Mouse (Mus musculus): ENCODE data around the gene Tom1l2.
A peak's percentile ranks its signal among the peaks of the same experiment; 100 is the strongest.

Tom1l2 gene

GRCm38 (mm10) chr11:60346537-60346936 lies 6.2 kb downstream of the Tom1l2 start:
- no peak for DNase-seq (ENCODE audit: low read depth)

- DNase-seq (ENCODE audit: low read depth) = no peak
Observed at GRCm38 (mm10) chr11:60345868-60346267, 6.8 kb downstream of the Tom1l2 start.

GRCm38 (mm10) chr11:60339361-60339760 lies 13.3 kb downstream of the Tom1l2 start:
- no peak for DNase-seq (ENCODE audit: low read depth)

- peak; percentile 62 for DNase-seq (ENCODE audit: low read depth)
Observed at GRCm38 (mm10) chr11:60338291-60338690, 14.4 kb downstream of the Tom1l2 start.

DNA sequence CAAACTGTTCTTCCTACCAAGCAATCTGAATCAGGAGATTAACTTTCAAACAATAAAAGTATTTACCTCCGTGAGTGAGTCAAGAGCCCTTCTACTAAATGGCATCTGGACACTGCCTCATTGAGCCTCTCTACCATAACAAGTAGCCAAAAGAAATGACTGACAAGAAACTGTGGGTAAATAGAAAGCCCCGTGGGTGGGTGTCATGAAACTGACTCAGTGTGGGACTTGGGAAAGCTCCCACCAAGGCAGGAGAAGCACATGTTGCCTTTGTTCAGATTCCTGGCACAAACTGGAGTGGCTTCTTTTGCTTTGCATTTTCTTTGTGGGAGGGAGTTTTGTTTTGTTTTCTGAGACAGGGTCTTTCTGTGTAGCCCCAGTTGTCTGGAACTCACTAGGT lies 16.9 kb downstream of the Tom1l2 start:
- DNase-seq (ENCODE audit: low read depth) = no peak

- peak; percentile 39 for DNase-seq (ENCODE audit: low read depth)
Observed at GRCm38 (mm10) chr11:60334124-60334523, 18.6 kb downstream of the Tom1l2 start.

DNA sequence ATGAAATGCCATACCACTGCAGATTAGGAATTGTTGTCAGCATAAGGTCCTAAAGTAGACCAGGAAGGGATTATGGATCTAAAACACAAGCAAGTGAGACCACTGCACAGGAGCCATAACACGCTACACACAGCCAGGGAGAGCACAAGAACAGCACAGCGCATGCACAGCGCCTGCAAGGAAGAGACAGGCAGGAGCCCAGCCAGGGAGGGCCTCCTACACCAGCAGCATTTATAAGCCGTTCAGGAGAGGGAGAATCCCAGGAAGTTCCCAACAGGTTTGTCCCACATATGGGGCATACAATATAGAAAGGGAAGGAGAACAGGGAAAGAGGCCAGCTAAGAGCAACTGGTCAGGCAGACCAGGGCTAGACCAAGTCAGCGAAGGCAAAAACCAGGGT lies 19.2 kb downstream of the Tom1l2 start:
- DNase-seq (ENCODE audit: low read depth) = no peak

GRCm38 (mm10) chr11:60330551-60330950 lies 22.2 kb downstream of the Tom1l2 start:
- DNase-seq (ENCODE audit: low read depth) = peak; percentile 21

- no peak for DNase-seq (ENCODE audit: low read depth)
Observed at GRCm38 (mm10) chr11:60323731-60324130, 29.0 kb downstream of the Tom1l2 start.

DNA sequence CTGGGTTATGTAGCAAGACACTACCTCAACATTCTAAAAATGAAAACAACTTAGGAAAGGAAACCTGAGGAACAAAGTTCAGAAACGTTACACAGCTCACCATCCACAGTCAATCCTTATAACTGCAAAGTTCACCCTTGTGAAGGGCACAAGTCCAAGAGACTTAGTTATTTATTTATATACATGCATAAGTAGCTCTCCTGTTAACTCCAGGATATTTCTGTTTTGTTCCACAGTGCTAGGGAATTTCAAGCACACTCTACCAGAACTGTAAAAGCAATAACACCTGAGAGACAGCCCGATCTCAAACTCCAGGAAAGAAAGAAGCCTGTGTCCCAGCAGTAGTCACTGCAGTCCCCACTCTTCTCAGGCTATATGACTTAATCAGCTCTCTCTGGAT lies 31.3 kb downstream of the Tom1l2 start:
- no peak for DNase-seq (ENCODE audit: low read depth)

- DNase-seq (ENCODE audit: low read depth) = no peak
Observed at GRCm38 (mm10) chr11:60320426-60321037, 32.2 kb downstream of the Tom1l2 start.

DNA sequence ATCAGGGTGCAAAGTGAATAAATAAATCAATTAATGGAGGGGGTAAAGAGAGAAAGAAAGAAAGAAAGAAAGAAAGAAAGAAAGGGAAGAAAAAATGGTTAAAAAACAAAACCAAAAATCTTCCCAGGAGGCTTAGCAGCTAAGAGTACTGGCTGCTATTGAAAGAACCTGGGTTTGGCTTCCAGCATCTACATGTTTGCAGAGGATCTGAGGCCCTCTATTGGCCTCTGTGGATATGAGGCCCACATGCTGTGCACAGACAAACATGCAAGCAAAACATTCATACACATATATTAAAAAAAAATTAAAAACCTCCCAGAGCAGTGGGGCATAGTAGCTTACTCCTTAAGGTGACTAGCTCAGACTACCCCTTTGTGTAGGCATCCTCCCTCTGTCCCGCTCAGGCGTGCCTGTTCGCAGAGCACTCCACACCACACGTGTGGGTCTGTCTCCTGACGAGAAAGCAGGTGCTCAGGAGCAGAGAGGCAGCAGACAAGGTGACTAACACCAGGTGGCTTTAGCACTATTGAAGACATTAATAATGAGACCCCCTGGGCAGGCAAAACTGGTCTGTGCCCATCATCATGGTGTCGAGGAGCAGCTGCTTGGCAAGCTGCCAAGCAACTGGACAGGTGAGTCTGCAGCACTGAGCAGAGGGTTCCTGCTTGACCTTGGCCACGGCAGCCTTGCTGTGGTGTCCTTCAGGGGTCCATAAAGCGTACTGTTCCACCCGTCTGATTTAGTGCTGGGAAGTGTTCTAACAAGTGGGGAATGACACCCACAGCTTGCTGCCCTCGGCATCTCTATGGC lies 33.2 kb downstream of the Tom1l2 start:
- no peak for DNase-seq (ENCODE audit: low read depth)

DNA sequence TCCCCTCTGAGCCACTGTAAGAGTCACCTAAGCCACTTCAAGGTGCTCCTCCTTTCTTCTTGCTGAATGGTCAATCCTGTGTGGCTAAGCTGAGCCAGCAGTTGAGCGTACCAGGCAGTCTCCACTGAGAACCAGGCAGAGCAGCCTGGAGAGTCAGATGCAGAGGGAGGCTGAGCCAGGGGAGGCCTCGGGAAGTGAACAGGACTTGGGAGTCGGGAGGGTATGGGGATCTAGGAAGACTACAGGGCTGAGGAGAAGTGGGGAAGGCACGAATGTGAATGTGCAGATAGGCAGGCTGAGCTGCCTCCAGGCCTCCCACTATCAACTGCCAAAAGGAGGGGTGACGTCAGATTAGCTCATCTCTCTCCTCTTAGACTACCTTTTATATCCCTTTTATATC lies 34.0 kb downstream of the Tom1l2 start:
- no peak for DNase-seq (ENCODE audit: low read depth)

DNA sequence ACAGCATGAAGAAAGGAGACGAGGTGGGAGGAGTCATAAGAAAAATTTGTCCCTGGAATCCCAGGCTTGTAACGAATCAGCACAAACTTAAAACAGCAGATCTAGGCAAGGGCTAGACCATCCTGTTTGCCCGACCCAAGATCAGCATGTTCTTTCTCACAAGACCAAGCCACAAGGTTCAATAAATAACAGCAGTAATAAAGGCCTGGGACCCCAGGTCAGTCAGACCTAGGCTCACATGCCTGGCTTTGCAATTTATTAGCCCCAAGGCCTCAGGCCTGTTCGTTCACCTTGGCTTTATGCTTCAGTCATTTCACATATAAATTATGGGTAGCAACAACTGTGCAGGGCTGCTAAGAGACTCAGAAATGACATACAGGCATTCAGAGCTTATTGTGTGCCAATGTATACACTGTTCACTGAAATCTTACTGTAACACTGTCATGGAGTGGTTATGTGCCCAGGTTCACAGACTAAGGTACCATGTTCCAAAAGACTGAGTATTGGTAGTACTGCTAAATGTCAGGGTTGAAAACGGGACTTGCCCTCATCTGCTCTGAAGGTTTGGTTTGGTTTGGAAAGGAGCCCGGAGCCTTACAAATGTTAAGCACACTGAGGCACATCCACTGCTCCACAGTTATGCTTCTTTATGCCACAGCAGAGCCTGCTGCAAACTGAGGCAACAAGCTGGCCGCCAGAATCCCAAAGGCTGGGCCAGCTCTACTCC lies 35.2 kb downstream of the Tom1l2 start:
- no peak for DNase-seq (ENCODE audit: low read depth)

DNA sequence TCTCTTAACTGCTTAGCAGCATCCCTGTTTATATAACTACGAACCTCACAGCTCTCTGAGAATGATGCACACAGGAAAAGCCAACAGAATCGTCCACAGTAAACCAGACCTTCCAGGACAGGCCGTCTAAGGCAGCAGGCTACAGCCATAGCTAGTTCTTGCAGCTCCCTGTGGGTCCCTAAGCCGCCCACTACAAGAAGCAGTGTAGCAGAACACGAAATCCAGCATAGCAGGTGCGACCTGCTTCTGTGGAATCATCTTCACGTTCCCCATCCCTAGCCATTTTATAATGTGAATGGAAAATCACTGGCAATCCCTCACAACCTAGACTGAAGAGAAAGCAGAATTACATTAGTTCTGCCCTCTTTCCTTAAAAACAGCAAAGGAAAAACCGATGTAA lies 35.8 kb downstream of the Tom1l2 start:
- DNase-seq (ENCODE audit: low read depth) = no peak

DNA sequence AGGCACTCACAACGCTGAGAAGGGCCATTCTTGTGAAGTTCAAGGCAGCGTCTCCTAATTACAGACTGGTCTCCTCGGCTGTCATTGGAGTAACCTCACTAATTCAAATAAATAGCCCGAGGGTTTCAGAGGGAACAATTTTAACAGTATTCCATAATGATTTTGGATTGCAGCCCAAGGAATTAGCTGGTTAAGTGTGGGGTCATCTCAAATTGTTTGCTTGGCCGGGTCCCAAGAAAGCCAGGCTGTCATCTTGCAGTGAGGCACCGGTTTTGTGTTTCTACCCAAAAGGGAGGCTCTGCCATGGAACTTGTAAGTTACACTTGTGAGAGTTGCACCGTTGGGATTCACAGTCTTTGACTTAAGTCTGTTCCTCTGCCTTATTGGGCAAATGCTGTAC lies 36.5 kb downstream of the Tom1l2 start:
- DNase-seq (ENCODE audit: low read depth) = no peak

DNA sequence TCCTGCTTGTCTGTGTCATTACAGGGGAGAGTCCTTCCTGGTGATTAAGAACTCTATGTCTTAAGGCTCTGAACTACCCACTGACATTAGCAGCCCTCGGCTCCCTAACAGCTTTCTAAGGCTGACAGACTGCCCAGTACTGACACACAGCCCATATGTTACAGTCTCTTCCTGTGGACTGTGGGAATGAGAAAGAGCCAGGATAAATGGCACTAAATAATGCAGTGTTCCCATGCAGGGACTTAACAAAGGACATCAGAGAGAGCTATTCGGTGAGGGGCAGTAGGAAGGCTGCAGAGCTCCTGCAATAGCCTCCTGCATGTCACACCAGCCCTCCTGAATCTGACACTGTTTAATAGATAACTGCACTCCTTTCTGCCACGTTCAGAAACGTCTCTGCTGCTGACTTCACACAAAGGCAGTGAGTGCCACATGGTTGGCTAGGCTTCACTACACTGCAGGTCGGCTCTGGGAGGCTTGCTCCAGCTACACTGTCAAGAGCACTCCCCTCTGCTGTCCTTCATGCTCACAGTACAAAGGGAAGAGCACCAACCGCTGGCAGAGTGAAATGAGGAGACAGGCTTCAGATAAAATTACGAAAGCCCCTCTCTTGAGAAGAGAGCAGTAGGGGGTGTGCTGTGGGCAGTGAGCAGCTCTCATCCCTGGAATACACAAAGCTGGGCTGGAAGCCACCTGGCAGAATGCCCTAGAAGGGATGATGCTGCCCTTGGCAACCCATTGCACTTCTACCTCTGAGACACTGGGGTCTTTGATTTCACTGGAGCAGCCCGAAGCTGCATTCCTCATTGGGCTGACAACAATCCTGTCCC lies 41.5 kb downstream of the Tom1l2 start:
- no peak for DNase-seq (ENCODE audit: low read depth)

DNA sequence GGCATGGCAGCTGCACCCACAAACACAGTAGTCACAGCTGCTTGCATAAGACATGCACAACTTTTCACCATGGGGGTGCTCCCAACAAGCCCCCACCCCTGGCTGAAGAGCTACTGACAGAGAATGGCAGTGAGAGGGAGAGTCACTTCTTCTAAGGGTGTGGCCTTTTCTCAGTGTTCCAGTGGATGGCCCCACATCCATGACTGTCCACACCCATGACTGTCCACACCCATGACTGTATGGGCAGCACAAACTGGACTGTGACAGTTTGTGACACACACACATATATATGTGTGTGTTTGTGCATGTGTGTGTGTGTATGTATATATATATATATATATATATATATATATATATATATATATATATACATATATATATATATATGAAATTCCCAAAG lies 42.8 kb downstream of the Tom1l2 start:
- DNase-seq (ENCODE audit: low read depth) = no peak

- no peak for DNase-seq (ENCODE audit: low read depth)
Observed at GRCm38 (mm10) chr11:60308506-60309116, 44.1 kb downstream of the Tom1l2 start.

DNA sequence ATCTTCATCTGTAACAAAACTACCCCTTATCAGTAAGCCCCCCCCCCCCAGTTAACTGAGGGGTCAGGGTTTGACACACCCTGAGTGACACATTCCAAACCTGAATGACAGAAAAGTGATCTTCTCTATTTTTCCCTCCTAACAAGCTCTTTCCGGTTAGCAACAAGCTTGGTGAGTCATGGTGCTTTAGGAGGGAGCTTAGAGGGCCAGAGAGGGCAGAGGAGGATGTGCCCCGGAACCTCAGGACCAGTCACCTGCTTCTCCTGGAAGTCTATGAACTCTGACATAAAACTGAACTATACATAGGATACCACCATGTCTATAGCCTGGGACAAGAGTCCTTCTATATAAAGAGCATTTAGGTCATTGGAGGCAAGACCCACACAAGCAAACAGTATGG lies 44.6 kb downstream of the Tom1l2 start:
- no peak for DNase-seq (ENCODE audit: low read depth)

GRCm38 (mm10) chr11:60307375-60307825 lies 45.3 kb downstream of the Tom1l2 start:
- DNase-seq (ENCODE audit: low read depth) = peak; percentile 71

DNA sequence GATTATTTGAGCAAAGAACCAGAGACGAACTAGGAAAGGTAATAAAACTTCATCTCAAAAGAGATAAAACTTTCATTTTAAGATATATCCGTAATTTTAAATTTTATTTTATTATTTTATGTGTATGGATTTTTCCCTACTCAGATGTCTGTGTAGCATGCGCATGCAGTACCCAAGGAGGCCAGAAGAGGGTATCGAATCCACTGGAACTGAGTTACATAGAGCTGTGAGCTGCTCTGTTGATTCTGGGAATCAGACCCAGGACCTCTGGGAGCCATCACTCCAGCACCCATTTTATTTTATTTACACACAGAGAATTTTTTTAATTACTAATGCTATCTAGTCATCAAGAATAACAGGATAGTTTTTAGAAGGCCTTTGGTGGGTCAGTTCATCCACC lies 45.9 kb downstream of the Tom1l2 start:
- DNase-seq (ENCODE audit: low read depth) = peak; percentile 77
